Comparison of ENCODE assay signal across 8 mouse cellular contexts in the genomic region with DNA sequence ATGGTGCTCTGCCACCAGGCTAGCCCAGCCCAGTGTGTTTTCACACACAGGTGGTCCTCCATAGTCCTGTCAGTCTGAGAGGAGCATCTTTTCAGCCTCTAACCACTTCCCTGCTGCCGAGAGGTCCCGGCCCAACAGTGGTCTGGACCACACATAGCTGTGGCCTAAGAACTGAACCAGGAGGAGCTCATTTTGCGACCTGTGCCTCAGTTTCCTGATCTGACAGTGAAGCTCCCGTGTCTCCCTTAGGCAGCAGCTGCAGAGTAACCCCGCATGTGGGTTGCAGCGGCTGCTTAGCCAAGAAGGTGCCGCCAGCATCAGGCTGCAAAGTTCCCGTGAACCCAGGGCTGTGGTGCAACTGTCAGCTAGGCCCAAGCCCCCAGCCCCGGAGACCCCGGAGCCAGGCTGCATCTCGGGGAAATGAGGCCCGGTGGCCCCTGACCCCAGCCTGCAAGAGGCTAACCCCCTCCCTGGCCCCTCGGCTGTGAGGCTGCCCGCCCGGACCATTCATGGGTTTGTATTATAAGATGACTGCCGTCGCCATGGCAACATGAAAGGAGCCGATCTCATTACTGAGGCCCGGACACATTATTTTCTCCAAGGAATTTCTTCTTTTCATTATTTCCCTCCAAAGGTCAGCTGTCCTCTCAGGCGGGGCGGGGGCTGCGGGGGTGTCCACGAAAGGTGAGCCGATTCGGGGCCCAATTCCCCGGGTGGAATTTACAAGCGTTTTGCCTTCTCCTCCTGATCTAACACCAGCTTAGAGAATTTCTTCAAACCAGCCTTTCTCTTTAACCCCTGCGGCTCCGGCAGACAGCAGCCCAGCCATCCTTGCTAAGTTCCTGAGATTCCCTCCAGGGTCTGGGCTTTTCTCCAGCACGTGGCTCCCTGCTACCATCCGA.
A peak's percentile ranks its signal among the peaks of the same experiment; 100 is the strongest.
DNase-seq lines count a peak whose midpoint lies in the region; ATAC-seq and TF ChIP-seq lines count a peak whose summit lies in the region.

No protein-coding gene starts in this region.

- TF ChIP-seq CTCF in olfactory bulb, adult 2 months (IDR thresholded peaks at IDR 0.05; ENCODE audit: insufficient read depth, low read depth, low read length) = no peak

- peak overlapping the region; percentile 27; the same call in 1 of the 2 replicates for H3K4me3 ChIP-seq in heart, embryonic 11.5 days (ENCODE audit: low read depth, low read length)
- H3K4me3 ChIP-seq in olfactory bulb, adult 2 months (ENCODE audit: insufficient read depth, low read depth, low read length) = peak overlapping the region; percentile 31

- H3K27me3 ChIP-seq in heart, embryonic 11.5 days (ENCODE audit: control insufficient read depth, insufficient read depth, low read length) = peaks cover 34% of the 10 kb centered on the region

- TF ChIP-seq POLR2A in olfactory bulb, adult 2 months (IDR thresholded peaks at IDR 0.05; ENCODE audit: insufficient read depth, low read depth, low read length) = no peak

- H3K9me3 ChIP-seq in heart, embryonic 11.5 days (replicated peaks; ENCODE audit: control insufficient read depth, low read length) = no peaks in the 10 kb centered on the region

- H3K9ac ChIP-seq in heart, embryonic 11.5 days (ENCODE audit: low read depth, low read length) = 0 out of 2 replicates have a peak overlapping the region, but pooled peaks have one; percentile 39

- H3K27ac ChIP-seq in heart, embryonic 11.5 days (ENCODE audit: low read depth, low read length) = no peak overlapping the region
- no peak overlapping the region for H3K27ac ChIP-seq in olfactory bulb, adult 2 months (ENCODE audit: insufficient read depth, low read depth, low read length)

- WGBS in heart, embryonic 11.5 days (ENCODE audit: insufficient replicate concordance) = 7% methylated on average over 31 of the region's 31 CpGs
- 8% methylated on average over 31 of the region's 31 CpGs for WGBS in olfactory bulb, adult 2 months

- DNase-seq in heart, adult 18-20 months = no peak
- DNase-seq in brain, adult 2 months (ENCODE audit: low read depth, low spot score) = peak; percentile 66
- DNase-seq in frontal cortex, postnatal 25 days (ENCODE audit: low spot score in 2 of 2) = peak; percentile 38 to 41
- peak; percentile 59 to 79 for DNase-seq in left cerebral cortex, postnatal 10 days (ENCODE audit: extremely low spot score in 1 of 2, low spot score in 2 of 2)
- no peak for DNase-seq in gastrocnemius, postnatal 25 days

- peak overlapping the region; percentile 60 for H3K4me2 ChIP-seq in heart, embryonic 11.5 days

- H3K4me1 ChIP-seq in heart, embryonic 11.5 days (ENCODE audit: control insufficient read depth, insufficient read depth, low read length) = peaks cover 37% of the 10 kb centered on the region
- peaks cover 21% of the 10 kb centered on the region for H3K4me1 ChIP-seq in olfactory bulb, adult 2 months (ENCODE audit: control insufficient read depth, insufficient read depth, low read length)

- no peak for ATAC-seq in heart, embryonic 11.5 days (replicated peaks; ENCODE audit: insufficient number of reproducible peaks, low FRiP score, low TSS enrichment)
- no peak for ATAC-seq in erythroblast, adult 5-6 weeks (replicated peaks; ENCODE audit: low FRiP score, poor library complexity, severe bottlenecking)

- intact Hi-C loops in left cerebral cortex, postnatal 10 days (cut with DNase I) = no loop called here

- H3K36me3 ChIP-seq in heart, embryonic 11.5 days (ENCODE audit: control insufficient read depth, insufficient read depth, low read length) = no peaks in the 10 kb centered on the region

Comparison
In these comparisons a context has a peak if more than half of its experiments do, and no peak if none do; other contexts are left out.
1. DNase-seq: peak in brain, adult 2 months (single experiment), frontal cortex, postnatal 25 days (2 of 2) and left cerebral cortex, postnatal 10 days (2 of 2); none in heart, adult 18-20 months (0 of 2) and gastrocnemius, postnatal 25 days (single experiment).